Mouse (Mus musculus): Measurements from ENCODE around the gene Podxl. TPM values are rescaled to one million over a fixed set of nuclear protein-coding genes. Genes with fewer than 3 reads are reported as not detected.

Gene Podxl
- polyA plus RNA-seq, 1 experiment: 149 TPM

GRCm38 (mm10) chr6:31534705-31535104 lies 29.1 kb downstream of the Podxl start:
- 90% methylated on average over 5 of the region's 5 CpGs for WGBS
- no peak overlapping the region for H3K4me3 ChIP-seq (ENCODE audit: insufficient read depth, low read depth, low read length)
- DNase-seq: no peak
- no peak for TF ChIP-seq CTCF (conservative IDR thresholded peaks at IDR 0.05; ENCODE audit: insufficient read depth, insufficient read length, low read depth, low read length)
- TF ChIP-seq POLR2A (IDR thresholded peaks at IDR 0.05; ENCODE audit: low read depth, low read length): no peak
- no peaks in the 10 kb centered on the region; the same call in 1 of the 2 replicates for H3K4me1 ChIP-seq (ENCODE audit: control insufficient read depth, insufficient read depth, low read length)
- no peaks in the 10 kb centered on the region for H3K36me3 ChIP-seq (ENCODE audit: control insufficient read depth, insufficient read depth, low read length)
- H3K27me3 ChIP-seq (replicated peaks; ENCODE audit: control insufficient read depth, insufficient read depth, low read length): no peaks in the 10 kb centered on the region
- H3K27ac ChIP-seq (ENCODE audit: insufficient read depth, low read depth, low read length): no peak overlapping the region

- peak; percentile 32 for DNase-seq
- Histone ChIP-seq H3K36me3 (ENCODE audit: control insufficient read depth, insufficient read depth, low read length) (no peaks in the 10 kb centered on the region), H3K4me3 (ENCODE audit: insufficient read depth, low read depth, low read length) (no peak overlapping the region), H3K27me3 (replicated peaks; ENCODE audit: control insufficient read depth, insufficient read depth, low read length) (no peaks in the 10 kb centered on the region), H3K4me1 (ENCODE audit: control insufficient read depth, insufficient read depth, low read length) (no peaks in the 10 kb centered on the region; the same call in 1 of the 2 replicates), H3K27ac (ENCODE audit: insufficient read depth, low read depth, low read length) (peak overlapping the region; percentile 35; the same call in 1 of the 2 replicates)
- TF ChIP-seq CTCF (conservative IDR thresholded peaks at IDR 0.05; ENCODE audit: insufficient read depth, insufficient read length, low read depth, low read length) (no peak), POLR2A (IDR thresholded peaks at IDR 0.05; ENCODE audit: low read depth, low read length) (no peak)
- 69% methylated on average over 3 of the region's 3 CpGs for WGBS
Observed at GRCm38 (mm10) chr6:31531880-31532279, 31.9 kb downstream of the Podxl start.

GRCm38 (mm10) chr6:31528339-31528738 lies 35.4 kb downstream of the Podxl start:
- Histone ChIP-seq H3K36me3 (ENCODE audit: control insufficient read depth, insufficient read depth, low read length) (no peaks in the 10 kb centered on the region), H3K27ac (ENCODE audit: insufficient read depth, low read depth, low read length) (no peak overlapping the region), H3K4me1 (ENCODE audit: control insufficient read depth, insufficient read depth, low read length) (no peaks in the 10 kb centered on the region), H3K27me3 (replicated peaks; ENCODE audit: control insufficient read depth, insufficient read depth, low read length) (no peaks in the 10 kb centered on the region), H3K4me3 (ENCODE audit: insufficient read depth, low read depth, low read length) (no peak overlapping the region)
- TF ChIP-seq POLR2A (IDR thresholded peaks at IDR 0.05; ENCODE audit: low read depth, low read length) (no peak), CTCF (conservative IDR thresholded peaks at IDR 0.05; ENCODE audit: insufficient read depth, insufficient read length, low read depth, low read length) (no peak)
- 68% methylated on average over 5 of the region's 5 CpGs for WGBS
- no peak for DNase-seq

GRCm38 (mm10) chr6:31527897-31528296 lies 35.9 kb downstream of the Podxl start:
- H3K27ac ChIP-seq (ENCODE audit: insufficient read depth, low read depth, low read length): no peak overlapping the region
- no peaks in the 10 kb centered on the region for H3K27me3 ChIP-seq (replicated peaks; ENCODE audit: control insufficient read depth, insufficient read depth, low read length)
- peak; percentile 50 for DNase-seq
- H3K4me3 ChIP-seq (ENCODE audit: insufficient read depth, low read depth, low read length): no peak overlapping the region
- TF ChIP-seq POLR2A (IDR thresholded peaks at IDR 0.05; ENCODE audit: low read depth, low read length): no peak
- TF ChIP-seq CTCF (conservative IDR thresholded peaks at IDR 0.05; ENCODE audit: insufficient read depth, insufficient read length, low read depth, low read length): peak; percentile 52
- WGBS: 59% methylated on average over 7 of the region's 7 CpGs
- H3K36me3 ChIP-seq (ENCODE audit: control insufficient read depth, insufficient read depth, low read length): no peaks in the 10 kb centered on the region
- no peaks in the 10 kb centered on the region for H3K4me1 ChIP-seq (ENCODE audit: control insufficient read depth, insufficient read depth, low read length)

- no peaks in the 10 kb centered on the region for H3K36me3 ChIP-seq (ENCODE audit: control insufficient read depth, insufficient read depth, low read length)
- no peak for TF ChIP-seq CTCF (conservative IDR thresholded peaks at IDR 0.05; ENCODE audit: insufficient read depth, insufficient read length, low read depth, low read length)
- no peak for TF ChIP-seq POLR2A (IDR thresholded peaks at IDR 0.05; ENCODE audit: low read depth, low read length)
- no peak overlapping the region for H3K27ac ChIP-seq (ENCODE audit: insufficient read depth, low read depth, low read length)
- WGBS: 77% methylated on average over 5 of the region's 5 CpGs
- H3K27me3 ChIP-seq (replicated peaks; ENCODE audit: control insufficient read depth, insufficient read depth, low read length): no peaks in the 10 kb centered on the region
- no peak for DNase-seq
- no peaks in the 10 kb centered on the region for H3K4me1 ChIP-seq (ENCODE audit: control insufficient read depth, insufficient read depth, low read length)
- H3K4me3 ChIP-seq (ENCODE audit: insufficient read depth, low read depth, low read length): no peak overlapping the region
Observed at GRCm38 (mm10) chr6:31526929-31527328, 36.9 kb downstream of the Podxl start.

- peak; percentile 89 for TF ChIP-seq CTCF (conservative IDR thresholded peaks at IDR 0.05; ENCODE audit: insufficient read depth, insufficient read length, low read depth, low read length)
- TF ChIP-seq POLR2A (IDR thresholded peaks at IDR 0.05; ENCODE audit: low read depth, low read length): no peak
- peak; percentile 53 for DNase-seq
- Histone ChIP-seq H3K27me3 (replicated peaks; ENCODE audit: control insufficient read depth, insufficient read depth, low read length) (no peaks in the 10 kb centered on the region), H3K4me3 (ENCODE audit: insufficient read depth, low read depth, low read length) (no peak overlapping the region), H3K4me1 (ENCODE audit: control insufficient read depth, insufficient read depth, low read length) (no peaks in the 10 kb centered on the region), H3K36me3 (ENCODE audit: control insufficient read depth, insufficient read depth, low read length) (no peaks in the 10 kb centered on the region), H3K27ac (ENCODE audit: insufficient read depth, low read depth, low read length) (no peak overlapping the region)
- WGBS: 51% methylated on average over 6 of the region's 6 CpGs
Observed at GRCm38 (mm10) chr6:31525231-31525900, 38.4 kb downstream of the Podxl start.

- no peak for DNase-seq
- Histone ChIP-seq H3K4me1 (ENCODE audit: control insufficient read depth, insufficient read depth, low read length) (no peaks in the 10 kb centered on the region), H3K27me3 (replicated peaks; ENCODE audit: control insufficient read depth, insufficient read depth, low read length) (no peaks in the 10 kb centered on the region), H3K27ac (ENCODE audit: insufficient read depth, low read depth, low read length) (no peak overlapping the region), H3K36me3 (ENCODE audit: control insufficient read depth, insufficient read depth, low read length) (no peaks in the 10 kb centered on the region), H3K4me3 (ENCODE audit: insufficient read depth, low read depth, low read length) (no peak overlapping the region)
- 67% methylated on average over 8 of the region's 8 CpGs for WGBS
- TF ChIP-seq CTCF (conservative IDR thresholded peaks at IDR 0.05; ENCODE audit: insufficient read depth, insufficient read length, low read depth, low read length) (no peak), POLR2A (IDR thresholded peaks at IDR 0.05; ENCODE audit: low read depth, low read length) (no peak)
Observed at GRCm38 (mm10) chr6:31524647-31525046, 39.1 kb downstream of the Podxl start.

Data from kidney, adult 2 months (tissue).